Mouse (Mus musculus) heart, adult 2 months (tissue): ENCODE data around the gene Cgref1. TPM values are rescaled to one million over a fixed set of nuclear protein-coding genes. Genes with fewer than 3 reads are reported as not detected.

Experiments used
- DNase-seq, 2 experiments: peaks; one replicate each; pipeline ENCODE4 v3.0.0; 2021
- H3K27ac ChIP-seq: fragments of 200-600 bp; 2 replicates; pipeline ENCODE4 v1.8.1; 2022
- H3K27me3 ChIP-seq: fragments of 200-500 bp; 2 replicates; pipeline ENCODE4 v1.6.1; 2012; ENCODE audit warnings: mild to moderate bottlenecking, low read length, inconsistent platforms, mixed read lengths; ENCODE audit not compliant: control insufficient read depth, insufficient read depth
- H3K36me3 ChIP-seq: fragments of 200-500 bp; 2 replicates; pipeline ENCODE4 v1.6.1; 2012; ENCODE audit warnings: low read length, inconsistent platforms; ENCODE audit not compliant: control insufficient read depth, insufficient read depth
- H3K4me1 ChIP-seq: fragments of 200-500 bp; 2 replicates; pipeline ENCODE4 v1.6.1; 2011; ENCODE audit warnings: low read length; ENCODE audit not compliant: control insufficient read depth, insufficient read depth
- H3K4me3 ChIP-seq: fragments of 200-600 bp; 2 replicates; pipeline ENCODE4 v1.8.1; 2022
- H3K79me2 ChIP-seq: fragments of 200-500 bp; replicated peaks from 2 replicates; pipeline ENCODE4 v1.6.1; 2012; ENCODE audit warnings: mild to moderate bottlenecking, inconsistent platforms, low read length, moderate library complexity, mixed read lengths; ENCODE audit not compliant: control insufficient read depth, insufficient read depth
- H3K9ac ChIP-seq: fragments of 200-500 bp; 2 replicates; pipeline ENCODE4 v1.6.1; 2012; ENCODE audit warnings: low read depth, mild to moderate bottlenecking, control low read depth, inconsistent platforms, low read length, mixed read lengths
- CTCF ChIP-seq: fragments of 200-600 bp; IDR thresholded peaks from 2 replicates; pipeline ENCODE4 v1.8.1; 2022; ENCODE audit warnings: antibody characterized with exemption, mild to moderate bottlenecking, moderate library complexity
- EP300 ChIP-seq: fragments of 200-500 bp; IDR thresholded peaks from 2 replicates; pipeline ENCODE4 v1.6.1; 2011; ENCODE audit warnings: low read depth, low read length, control low read depth; ENCODE audit not compliant: insufficient read depth
- POLR2A ChIP-seq: fragments of 200-500 bp; IDR thresholded peaks from 2 replicates; pipeline ENCODE4 v1.6.1; 2011; ENCODE audit warnings: mild to moderate bottlenecking, low read depth, low read length, control low read depth; ENCODE audit not compliant: insufficient read depth
- WGBS: fragments of 180-500 bp; shearing (Covaris S2); methylation state at CpG from one replicate; pipeline ENCODE4 v1.1.7; 2018; 5-methylcytosine and 5-hydroxymethylcytosine counted together
- intact Hi-C: fragments of 180-260 bp; cut with DNase I; formaldehyde crosslinking; loops from one replicate; pipeline ENCODE4 v1.15.1; 2025
- polyA plus RNA-seq: library from polyadenylated mRNA; depleted of rRNA; stranded (reverse); fragments of >200 nt; gene quantifications from 2 replicates; pipeline ENCODE4 v1.2.3, GENCODE M21; 2012
- total RNA-seq, 2 experiments: library from RNA; stranded (reverse); gene quantifications; 2 replicates each; pipeline ENCODE4 v1.2.3; 2021

The Cgref1 gene
- total and polyA plus RNA-seq, 3 experiments, result 0.30 to 2.0 (median 0.73) TPM

GRCm38 (mm10) chr5:30922581-30923041 is 22.8 kb downstream of the Cgref1 start:
- intact Hi-C loops, result loop anchor here (5.0 kb wide), 2 partner anchors 40 to 125 kb away; partner anchors contain the start of genes Atraid, Preb and Slc5a6
- WGBS, result 51% methylated on average over 10 of the region's 10 CpGs
- H3K79me2 ChIP-seq, result no peaks in the 10 kb centered on the region
- H3K27me3 ChIP-seq, result no peaks in the 10 kb centered on the region
- DNase-seq, result no peak
- no peak overlapping the region for H3K4me3 ChIP-seq
- no peaks in the 10 kb centered on the region for H3K36me3 ChIP-seq
- H3K27ac ChIP-seq, result no peak overlapping the region; the same call in 1 of the 2 replicates
- H3K9ac ChIP-seq, result no peak overlapping the region
- H3K4me1 ChIP-seq, result peaks cover 1% of the 10 kb centered on the region
- no peak for TF ChIP-seq POLR2A
- no peak for TF ChIP-seq CTCF
- no peak for TF ChIP-seq EP300

GRCm38 (mm10) chr5:30921256-30922033 is 23.9 kb downstream of the Cgref1 start, which contains the start of gene Khk:
Khk (plus strand) TSS chr5:30921431.
- peak within 1 kb of the TSS; percentile 71 for H3K4me3 ChIP-seq
- H3K27me3 ChIP-seq, result no peaks in the 10 kb centered on the region
- intact Hi-C loops, result loop anchor here (5.0 kb wide), 2 partner anchors 41 to 126 kb away; partner anchors contain the start of genes Atraid, Preb and Slc5a6
- no peaks in the 10 kb centered on the region for H3K36me3 ChIP-seq
- peak within 1 kb of the TSS; percentile 84 for H3K27ac ChIP-seq
- WGBS, result 2% methylated on average over 40 of the region's 40 CpGs
- H3K9ac ChIP-seq, result peak within 1 kb of the TSS; percentile 47
- peak; percentile 81 for TF ChIP-seq CTCF
- peak; percentile 91 for TF ChIP-seq POLR2A
- no peak; the same call in 1 of the 2 replicates for TF ChIP-seq EP300
- peak; percentile 91 to 94 for DNase-seq
- no peaks in the 10 kb centered on the region for H3K79me2 ChIP-seq
- H3K4me1 ChIP-seq, result peaks cover 6% of the 10 kb centered on the region

DNA sequence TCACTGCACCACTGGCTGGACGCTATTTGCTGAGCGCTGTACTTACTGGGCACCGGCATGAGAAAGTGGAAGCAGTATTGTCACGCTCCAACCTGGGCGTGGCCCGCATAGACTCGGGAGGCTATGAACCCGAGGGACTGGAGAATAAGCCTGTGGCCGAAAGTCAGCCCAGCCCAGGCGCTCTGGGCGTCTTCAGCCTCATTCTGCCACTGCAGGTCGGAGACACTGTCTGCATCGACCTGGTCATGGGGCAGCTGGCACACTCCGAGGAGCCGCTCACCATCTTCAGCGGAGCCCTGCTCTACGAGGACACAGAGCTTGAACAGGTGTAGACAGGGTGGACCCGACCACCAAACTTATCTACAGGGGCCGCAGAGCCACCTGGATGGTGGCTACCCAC is 24.8 kb downstream of the Cgref1 start:
- H3K27me3 ChIP-seq, result no peaks in the 10 kb centered on the region
- intact Hi-C loops, result loop anchor here (5.0 kb wide), 2 partner anchors 42 to 127 kb away; partner anchors contain the start of genes Atraid, Preb and Slc5a6
- peak; percentile 56 for DNase-seq
- no peaks in the 10 kb centered on the region for H3K79me2 ChIP-seq
- H3K4me1 ChIP-seq, result peaks cover 7% of the 10 kb centered on the region
- H3K9ac ChIP-seq, result no peak overlapping the region
- WGBS, result 68% methylated on average over 19 of the region's 19 CpGs
- peak overlapping the region; percentile 84 for H3K27ac ChIP-seq
- no peak for TF ChIP-seq EP300
- no peak for TF ChIP-seq POLR2A
- TF ChIP-seq CTCF, result no peak
- H3K4me3 ChIP-seq, result no peak overlapping the region
- H3K36me3 ChIP-seq, result no peaks in the 10 kb centered on the region

GRCm38 (mm10) chr5:30919831-30920614 is 25.4 kb downstream of the Cgref1 start:
- Histone ChIP-seq H3K79me2 (no peaks in the 10 kb centered on the region), H3K36me3 (no peaks in the 10 kb centered on the region), H3K27ac (no peak overlapping the region; the same call in 1 of the 2 replicates), H3K27me3 (no peaks in the 10 kb centered on the region), H3K4me3 (no peak overlapping the region), H3K9ac (no peak overlapping the region), H3K4me1 (peaks cover 12% of the 10 kb centered on the region)
- DNase-seq, result no peak
- WGBS, result 75% methylated on average over 11 of the region's 11 CpGs
- TF ChIP-seq POLR2A, result no peak
- TF ChIP-seq CTCF, result no peak
- no peak for TF ChIP-seq EP300
- intact Hi-C loops, result loop anchor here (5.0 kb wide), 3 partner anchors 42 to 127 kb away; partner anchors contain the start of genes Atraid, Mapre3, Preb and Slc5a6

DNA sequence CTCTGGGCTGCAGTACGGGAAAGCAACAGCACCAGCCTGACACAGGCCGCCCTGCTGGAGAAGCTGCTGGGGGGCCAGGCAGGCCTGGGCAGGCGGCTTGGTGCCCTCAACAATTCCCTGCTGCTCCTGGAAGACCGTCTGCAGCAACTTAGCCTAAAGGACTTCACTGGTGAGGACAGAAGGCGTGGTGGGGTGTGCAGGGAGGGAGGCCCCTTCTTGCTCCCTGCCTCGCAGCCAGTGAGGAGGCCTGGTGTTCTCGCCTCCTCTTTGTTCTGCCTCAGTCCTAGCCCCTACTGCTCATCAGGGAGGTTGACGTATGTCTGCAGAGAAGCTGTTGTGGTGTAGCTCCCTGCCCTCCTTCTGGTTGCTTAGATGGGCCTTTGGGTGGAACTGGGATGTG is 26.7 kb downstream of the Cgref1 start:
- intact Hi-C loops, result loop anchor here (5.0 kb wide), 1 partner anchor 106 kb away; the partner anchor contains the start of gene Mapre3
- Histone ChIP-seq H3K4me1 (peaks cover 20% of the 10 kb centered on the region), H3K79me2 (no peaks in the 10 kb centered on the region), H3K27ac (no peak overlapping the region; the same call in 1 of the 2 replicates), H3K9ac (no peak overlapping the region), H3K27me3 (no peaks in the 10 kb centered on the region), H3K36me3 (no peaks in the 10 kb centered on the region), H3K4me3 (no peak overlapping the region)
- 96% methylated on average over 8 of the region's 8 CpGs for WGBS
- TF ChIP-seq EP300, result no peak
- no peak for TF ChIP-seq POLR2A
- no peak for TF ChIP-seq CTCF
- no peak for DNase-seq
